Mouse (Mus musculus): Measurements from ENCODE around the gene Slc1a7. TPM values are rescaled to one million over a fixed set of nuclear protein-coding genes. Genes with fewer than 3 reads are reported as not detected.

Slc1a7 gene
- not detected for polyA plus RNA-seq (2017; shearing (Covaris generic))

GRCm38 (mm10) chr4:107967966-107968682 is at the start of gene Slc1a7:
TSS of gene Slc1a7 (plus strand) at chr4:107968332.

GRCm38 (mm10) chr4:107923145-107923802 is 44.9 kb upstream of the Slc1a7 start, which contains the start of gene Cpt2:
TSS of gene Cpt2 (minus strand) at chr4:107923610.

Other genes with a start within 250 kb of the Slc1a7 start
- gene Lrp8, start 166.1 kb upstream of the Slc1a7 start, polyA plus RNA-seq (2017; shearing (Covaris generic)) = 0.58 TPM
- gene Magoh, start 88.6 kb upstream of the Slc1a7 start, polyA plus RNA-seq (2017; shearing (Covaris generic)) = 158 TPM
- 75.4 TPM for gene 0610037L13Rik, start 78.5 kb upstream of the Slc1a7 start, polyA plus RNA-seq (2017; shearing (Covaris generic))
- 25.1 TPM for gene Cpt2, start 44.7 kb upstream of the Slc1a7 start, polyA plus RNA-seq (2017; shearing (Covaris generic))
- not detected for gene Podn, start 128.1 kb downstream of the Slc1a7 start, polyA plus RNA-seq (2017; shearing (Covaris generic))
- gene Scp2, start 176.7 kb downstream of the Slc1a7 start, polyA plus RNA-seq (2017; shearing (Covaris generic)) = 356 TPM
- gene Echdc2, start 197.1 kb downstream of the Slc1a7 start, polyA plus RNA-seq (2017; shearing (Covaris generic)) = 1.8 TPM
- not detected for gene Zyg11a, start 249.7 kb downstream of the Slc1a7 start, polyA plus RNA-seq (2017; shearing (Covaris generic))

Measured in CD4-positive, CD25-positive, alpha-beta regulatory T cell, adult 9 weeks (primary cell).